In the genomic region with DNA sequence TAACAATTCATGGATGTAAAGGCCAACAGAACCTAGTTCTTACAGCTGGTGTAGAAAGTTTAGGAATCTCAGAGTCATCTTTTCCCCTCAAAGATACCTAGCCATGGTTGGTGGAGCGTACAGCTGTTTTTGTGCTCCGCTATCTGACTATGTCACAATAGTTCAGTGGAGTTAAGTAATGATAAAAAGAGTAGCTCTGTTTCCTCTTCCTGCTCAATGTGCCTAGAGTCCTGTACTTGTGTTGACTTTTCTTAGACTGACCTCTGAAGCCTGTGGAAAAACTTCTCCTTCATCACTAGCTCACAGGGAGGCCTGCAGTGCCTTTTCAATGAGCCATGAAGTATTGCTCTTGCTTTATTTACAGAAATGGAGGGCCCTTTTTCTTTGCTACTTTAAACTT, we compare ENCODE assay signal across 14 mouse cellular contexts.
DNase-seq lines count a peak whose midpoint lies in the region; ATAC-seq and TF ChIP-seq lines count a peak whose summit lies in the region.
"Had no signal": no experiment of that assay in that cellular context is flagged by ENCODE, and none has a peak within 500 bp of the region (broad histone marks: within the 10 kb centered on the region; RNA-seq: fewer than 3 reads in every experiment).

No protein-coding gene starts in this region.

- H3K4me2 ChIP-seq in liver, embryonic 13.5 days: no peak overlapping the region
- H3K4me2 ChIP-seq: neural tube, embryonic 13.5 days had no signal

- no peak overlapping the region for H3K9ac ChIP-seq in liver, embryonic 13.5 days
- H3K9ac ChIP-seq: forebrain, postnatal 0 days; neural tube, embryonic 13.5 days had no signal

- no peak for TF ChIP-seq POLR2A in lung, adult 2 months (IDR thresholded peaks at IDR 0.05; ENCODE audit: borderline replicate concordance, extremely low read depth, low read depth, low read length)

- peak; percentile 87 for DNase-seq in heart, adult 11 months
- DNase-seq in heart, postnatal 36 days: no peak
- DNase-seq in lung, postnatal 36 days: peak; percentile 7
- DNase-seq in lung, adult 2 months: no peak
- no peak for DNase-seq in liver, embryonic 13.5 days
- no peak for DNase-seq in urinary bladder, adult 18-20 months (ENCODE audit: low spot score in 2 of 2)
- no peak for DNase-seq in layer of hippocampus, adult 2 months (ENCODE audit: low spot score in 2 of 2)
- DNase-seq in gastrocnemius, postnatal 25 days: no peak
- DNase-seq: cerebellum, adult 11-12 months; forebrain, postnatal 0 days; lung, postnatal 14 days; thymus, postnatal 14 days had no signal

- ATAC-seq in liver, embryonic 13.5 days (ENCODE audit: low read depth): peak; percentile 60
- ATAC-seq: forebrain, postnatal 0 days had no signal

- intact Hi-C loops in heart, postnatal 36 days (cut with DNase I): loop anchor here (5.0 kb wide), 1 partner anchor 38 kb away; no protein-coding TSS in a partner anchor

- H3K4me1 ChIP-seq in lung, adult 2 months (ENCODE audit: control insufficient read depth, insufficient read depth, low read length): no peaks in the 10 kb centered on the region; the same call in 1 of the 2 replicates
- H3K4me1 ChIP-seq in liver, embryonic 13.5 days (replicated peaks): no peaks in the 10 kb centered on the region

- H3K4me3 ChIP-seq in lung, adult 2 months (replicated peaks; ENCODE audit: extremely low read depth, low read depth, low read length): no peak overlapping the region
- H3K4me3 ChIP-seq in liver, embryonic 13.5 days (replicated peaks): no peak overlapping the region
- H3K4me3 ChIP-seq in layer of hippocampus, adult 2 months: no peak overlapping the region
- H3K4me3 ChIP-seq: erythroblast, embryonic 14.5 days; neural tube, embryonic 13.5 days had no signal

- H3K27ac ChIP-seq in liver, embryonic 13.5 days: no peak overlapping the region
- no peak overlapping the region for H3K27ac ChIP-seq in layer of hippocampus, adult 2 months
- H3K27ac ChIP-seq: neural tube, embryonic 13.5 days had no signal

- H3K9me3 ChIP-seq in liver, embryonic 13.5 days (replicated peaks): no peaks in the 10 kb centered on the region
- H3K9me3 ChIP-seq: neural tube, embryonic 13.5 days had no signal

- no peaks in the 10 kb centered on the region for H3K27me3 ChIP-seq in liver, embryonic 13.5 days
- H3K27me3 ChIP-seq: neural tube, embryonic 13.5 days had no signal

- H3K36me3 ChIP-seq in liver, embryonic 13.5 days: no peaks in the 10 kb centered on the region
- H3K36me3 ChIP-seq: neural tube, embryonic 13.5 days had no signal

- 72% methylated on average over 2 of the region's 2 CpGs for WGBS in lung, adult 2 months
- WGBS in liver, embryonic 13.5 days (ENCODE audit: insufficient replicate concordance): 61% methylated on average over 2 of the region's 2 CpGs

- TF ChIP-seq CTCF in lung, adult 2 months (IDR thresholded peaks at IDR 0.05; ENCODE audit: insufficient read depth, low read length): no peak
- no peak for TF ChIP-seq CTCF in layer of hippocampus, adult 2 months (conservative IDR thresholded peaks at IDR 0.05)

Comparison
In these comparisons a context has a peak if more than half of its experiments do, and no peak if none do; other contexts are left out.
1. DNase-seq: peak in heart, adult 11 months (single experiment) and lung, postnatal 36 days (single experiment); none in heart, postnatal 36 days (0 of 2), lung, adult 2 months (single experiment), liver, embryonic 13.5 days (single experiment), urinary bladder, adult 18-20 months (0 of 2), layer of hippocampus, adult 2 months (0 of 2) and gastrocnemius, postnatal 25 days (single experiment).